Mouse (Mus musculus) gastrocnemius, postnatal 10 days (tissue): Measurements from ENCODE around the gene Mettl15. TPM values are rescaled to one million over a fixed set of nuclear protein-coding genes. Genes with fewer than 3 reads are reported as not detected.

Experiments used
- DNase-seq: peaks from one replicate; pipeline ENCODE4 v3.0.0; 2021; ENCODE audit warnings: mixed read lengths
- microRNA-seq, 2 experiments: library from miRNA; unstranded; fragments of <30 nt; microRNA quantifications; one replicate each; pipeline ENCODE4 v1.2.0; 2021
- total RNA-seq, 2 experiments: library from RNA; stranded (reverse); gene quantifications; 2 replicates each; pipeline ENCODE4 v1.2.3; 2021

Mettl15 gene
- total RNA-seq, 2 experiments from 2014 or later, result 9.9 to 10.1 TPM

DNA sequence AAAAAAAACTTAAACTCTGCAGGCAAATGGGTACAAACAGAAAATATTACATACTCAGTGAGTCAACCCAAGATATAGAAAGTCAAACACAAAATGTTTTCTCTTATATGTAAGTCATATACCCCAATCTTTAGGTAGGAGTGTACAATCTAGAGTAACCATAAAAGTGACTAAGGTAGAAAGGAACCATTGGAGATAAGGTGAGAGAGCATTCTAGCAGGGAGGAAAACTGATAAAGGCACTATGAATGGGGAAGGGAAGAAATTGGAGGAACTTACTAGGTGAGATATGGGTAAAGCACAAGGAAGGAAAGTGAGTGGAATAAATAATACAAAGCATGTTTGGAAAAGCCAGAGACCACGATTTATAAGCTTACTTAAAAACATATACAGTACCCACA lies 122.0 kb downstream of the Mettl15 start:
- DNase-seq, result no peak

- no peak for DNase-seq
Measured at GRCm38 (mm10) chr2:109156131-109156530, 124.4 kb downstream of the Mettl15 start.

GRCm38 (mm10) chr2:109153402-109154050 lies 127.0 kb downstream of the Mettl15 start:
- DNase-seq, result no peak

DNA sequence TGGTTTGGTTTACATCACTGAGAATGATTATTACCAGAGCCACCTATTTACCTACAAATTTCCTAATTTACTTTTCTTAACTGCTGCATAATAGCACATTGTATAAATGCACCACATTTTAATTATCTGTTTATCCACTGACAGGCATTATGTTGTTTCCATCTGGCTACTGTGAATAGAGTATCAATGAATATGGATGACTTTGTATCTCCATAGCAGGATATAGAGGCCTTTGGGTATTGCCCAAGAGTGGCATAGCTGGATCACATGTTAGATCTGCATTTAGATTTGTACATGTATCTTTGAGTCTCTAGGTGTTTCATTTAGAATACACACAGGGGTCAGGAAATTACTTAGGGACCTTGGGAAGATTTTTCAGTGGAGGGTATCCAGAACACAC lies 133.3 kb downstream of the Mettl15 start:
- DNase-seq, result no peak

DNA sequence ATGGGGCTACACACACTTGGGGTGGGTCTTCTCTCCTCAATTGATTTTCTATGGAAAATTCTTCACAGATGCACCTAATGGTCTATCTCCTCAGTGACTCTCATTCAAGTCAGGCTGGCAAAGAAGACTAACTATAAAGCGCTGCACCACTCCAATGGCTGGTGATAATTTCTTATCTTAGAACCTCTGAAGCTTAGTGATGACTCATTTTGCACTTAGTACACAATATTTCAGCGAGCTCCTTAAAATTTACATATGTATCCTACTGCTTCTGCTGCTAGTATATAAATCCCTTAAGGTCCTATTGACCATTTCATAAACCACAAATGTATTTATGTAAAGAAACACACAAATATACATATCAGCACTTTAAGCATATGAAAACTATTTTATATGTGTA lies 136.1 kb downstream of the Mettl15 start:
- DNase-seq, result no peak

GRCm38 (mm10) chr2:109140330-109140729 lies 140.2 kb downstream of the Mettl15 start:
- no peak for DNase-seq

- DNase-seq, result no peak
Measured at GRCm38 (mm10) chr2:109137276-109137675, 143.3 kb downstream of the Mettl15 start.

DNA sequence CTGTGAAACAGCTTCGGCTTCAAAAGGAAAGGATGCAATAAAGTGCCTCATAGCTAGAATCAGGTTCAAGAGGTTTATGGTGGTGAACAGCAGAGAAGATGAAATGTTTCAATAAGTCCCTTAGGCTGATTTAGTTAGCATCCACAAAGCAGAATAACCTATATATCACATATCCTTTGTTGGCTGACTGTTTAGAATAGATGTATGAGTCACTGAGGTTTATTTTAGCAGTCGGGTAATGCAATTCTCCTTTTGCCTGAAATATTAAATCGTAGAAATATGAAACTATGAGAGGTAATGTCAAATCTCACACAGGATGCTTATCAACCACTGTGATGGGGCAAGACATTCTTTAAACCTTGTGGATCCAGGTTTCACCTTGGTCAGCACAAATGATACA lies 149.8 kb downstream of the Mettl15 start:
- no peak for DNase-seq

DNA sequence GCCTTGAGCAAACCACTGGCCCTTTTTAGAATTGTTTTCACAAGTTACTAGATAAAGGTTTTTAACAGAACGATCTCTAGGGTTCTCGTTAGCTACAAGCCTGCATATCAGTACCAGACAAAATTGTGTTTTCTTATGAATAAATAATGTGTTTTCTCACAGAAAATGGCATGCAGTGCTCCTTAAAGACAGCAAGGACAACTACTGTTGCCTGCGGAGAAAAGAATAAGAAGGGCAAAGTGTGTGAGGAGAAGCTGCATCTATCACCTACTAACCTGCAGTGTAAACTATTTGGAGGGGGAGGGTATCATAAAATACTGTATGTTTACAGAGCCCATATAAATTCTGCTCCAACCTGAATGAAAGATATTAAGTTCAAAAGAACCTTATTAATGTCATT lies 150.6 kb downstream of the Mettl15 start:
- DNase-seq, result no peak

GRCm38 (mm10) chr2:109105773-109106484 lies 174.6 kb downstream of the Mettl15 start:
- no peak for DNase-seq

DNA sequence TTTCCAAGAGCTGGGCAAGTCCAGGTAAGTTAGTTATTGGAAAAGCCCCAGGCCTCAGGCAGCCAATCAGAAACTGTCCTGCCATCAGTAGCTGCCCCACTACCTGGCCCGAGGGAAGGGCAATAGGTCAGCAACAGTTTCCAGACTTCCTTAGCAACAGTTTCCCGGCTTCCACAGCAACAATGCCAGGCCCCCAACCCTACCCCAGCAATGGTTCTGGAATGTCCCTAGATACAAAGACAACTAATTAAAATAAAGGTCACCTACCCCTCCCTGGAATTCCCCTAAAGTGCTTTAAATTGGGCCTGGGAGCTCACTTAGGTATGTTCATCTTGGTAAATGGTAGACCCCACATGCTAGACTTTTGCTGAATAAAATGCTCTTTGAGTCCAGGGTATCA lies 230.9 kb downstream of the Mettl15 start:
- no peak for DNase-seq

Small RNAs within 50 kb of the gene (microRNA-seq; reads per million reads assigned to microRNA genes)
- gene Gm24115, result 0 reads per million in 2 experiments

Other genes starting within 250 kb of the Mettl15 start
- 1 to 10 TPM; 2.0 to 3.0 TPM for gene Kif18a, start within 50 bp of the Mettl15 start, total RNA-seq